Mouse (Mus musculus) adrenal gland, adult 10 weeks (tissue): Measurements from ENCODE around the gene Vmn1r232. TPM values are rescaled to one million over a fixed set of nuclear protein-coding genes. Genes with fewer than 3 reads are reported as not detected.

ENCODE experiments used
- polyA plus RNA-seq: library from polyadenylated mRNA; stranded (reverse); fragments of 350-450 nt; fragmentation: Illumina TruSeq; extraction: RNeasy Lipid Tissue Mini Kit (QIAGEN cat#74804); gene quantifications from one replicate; pipeline ENCODE4 v1.2.3, GENCODE M21; 2014; ENCODE audit warnings: low read depth, low replicate concordance

Vmn1r232 gene
- not detected for polyA plus RNA-seq

DNA sequence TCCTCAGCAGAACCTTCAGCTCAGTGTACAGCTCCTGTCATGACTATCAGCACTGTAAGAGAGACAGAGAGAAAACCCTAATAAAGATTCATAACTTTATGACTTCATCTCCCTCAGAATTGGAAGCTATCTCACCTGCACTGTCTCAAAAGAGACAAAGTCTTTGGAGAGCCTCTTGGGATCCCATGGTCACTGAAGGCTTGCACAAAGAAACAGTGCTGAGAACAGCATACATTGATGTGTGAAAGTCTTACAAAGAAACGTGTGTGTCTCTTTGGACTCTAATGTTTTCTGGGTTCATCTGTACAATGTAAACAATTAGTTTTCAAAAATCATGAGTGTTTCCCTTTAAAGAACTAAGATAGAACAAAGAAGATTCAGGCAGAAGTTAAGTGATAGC lies at the start of gene Vmn1r232:
Gene Vmn1r232 (minus strand): TSS at position 101 of the 400 bp plus-strand sequence.

DNA sequence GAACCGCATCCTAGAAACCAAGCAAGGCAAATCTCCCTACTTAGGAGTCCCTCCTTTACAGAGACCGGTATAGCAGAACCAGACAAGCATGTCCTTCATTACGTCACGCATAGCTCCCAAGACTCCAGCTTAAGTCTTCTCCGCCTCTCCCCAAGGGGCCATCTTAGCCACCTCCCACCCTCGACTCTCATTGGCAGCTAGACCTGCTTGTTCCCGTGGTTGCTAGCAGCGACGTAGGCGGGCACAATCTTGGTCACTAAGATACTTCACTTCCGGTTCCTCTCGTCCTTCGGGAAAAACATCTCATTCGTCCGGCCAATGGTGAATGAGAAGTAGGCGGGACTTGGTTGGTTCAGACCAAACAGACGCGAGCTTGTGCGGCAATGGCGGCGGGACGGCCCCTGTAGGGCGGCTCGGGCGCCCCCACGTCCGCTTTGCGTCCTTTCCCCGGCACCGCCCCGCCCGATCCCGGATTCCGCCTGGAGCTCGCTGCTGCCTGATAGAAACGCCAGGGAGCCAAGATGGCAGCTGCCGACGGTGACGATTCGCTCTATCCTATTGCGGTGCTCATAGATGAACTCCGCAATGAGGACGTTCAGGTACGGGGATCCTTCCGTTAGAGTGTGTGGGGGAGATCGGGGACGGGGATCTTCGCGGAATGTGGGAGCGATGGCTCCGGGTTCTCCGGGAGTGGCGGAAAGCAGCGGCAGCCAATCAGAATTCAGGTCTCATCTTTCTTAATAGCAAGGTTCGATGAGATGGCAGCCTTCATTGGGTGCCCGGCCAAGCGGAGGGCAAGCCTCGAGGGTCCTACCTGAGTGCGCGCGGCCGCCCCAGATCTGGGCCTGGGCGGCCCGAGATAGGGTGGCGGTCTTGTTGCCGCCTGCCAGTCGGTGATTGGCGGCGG lies 25.7 kb upstream of the Vmn1r232 start, which contains the start of gene Ppp2r1a:
Gene Ppp2r1a (plus strand): TSS at position 327 of the 907 bp plus-strand sequence.

GRCm38 (mm10) chr17:20904991-20905390 lies 14.5 kb downstream of the Vmn1r232 start, which contains the start of gene Vmn1r231:
Gene Vmn1r231, minus strand, starts transcription at chr17:20905091.

Other genes with a start within 250 kb of the Vmn1r232 start
- gene Vmn1r226, start 236.9 kb downstream of the Vmn1r232 start, polyA plus RNA-seq, result not detected
- gene Vmn1r227, start 189.9 kb downstream of the Vmn1r232 start, polyA plus RNA-seq, result not detected
- gene Vmn1r228, start 133.6 kb downstream of the Vmn1r232 start, polyA plus RNA-seq, result not detected
- not detected for gene Vmn1r229, start 108.2 kb downstream of the Vmn1r232 start, polyA plus RNA-seq
- not detected for gene Vmn1r230, start 79.3 kb downstream of the Vmn1r232 start, polyA plus RNA-seq
- not detected for gene Vmn1r231, start 14.6 kb downstream of the Vmn1r232 start, polyA plus RNA-seq
- 77.1 TPM for gene Ppp2r1a, start 25.6 kb upstream of the Vmn1r232 start, polyA plus RNA-seq
- not detected for gene Vmn1r233, start 76.8 kb upstream of the Vmn1r232 start, polyA plus RNA-seq
- 38.4 TPM for gene Zfp160, start 89.2 kb upstream of the Vmn1r232 start, polyA plus RNA-seq